Mouse (Mus musculus): Measurements from ENCODE around the gene Fus.
"Not testable (repeated sequence)": the region's sequence is repeated elsewhere in the genome, so short reads cannot be mapped to it uniquely, and the experiment has no call there.

Fus gene

GRCm38 (mm10) chr7:127967004-127967921 is at the start of gene Fus:
Gene Fus (plus strand): TSS chr7:127967457.
- peak; percentile 93 for DNase-seq (ENCODE audit: low spot score)

GRCm38 (mm10) chr7:127918203-127918602 is 49.1 kb upstream of the Fus start:
- DNase-seq (ENCODE audit: low spot score): peak; percentile 61

- DNase-seq (ENCODE audit: low spot score): peak; percentile 47
Measured at GRCm38 (mm10) chr7:127919290-127919689, 48.0 kb upstream of the Fus start.

GRCm38 (mm10) chr7:127921516-127921915 is 45.7 kb upstream of the Fus start:
- peak; percentile 50 for DNase-seq (ENCODE audit: low spot score)

GRCm38 (mm10) chr7:127922451-127923275 is 44.6 kb upstream of the Fus start:
- DNase-seq (ENCODE audit: low spot score): no peak

GRCm38 (mm10) chr7:127923714-127924113 is 43.5 kb upstream of the Fus start:
- DNase-seq (ENCODE audit: low spot score): no peak

GRCm38 (mm10) chr7:127925252-127925651 is 42.0 kb upstream of the Fus start:
- DNase-seq (ENCODE audit: low spot score): no peak

- no peak for DNase-seq (ENCODE audit: low spot score)
Measured at GRCm38 (mm10) chr7:127926066-127926465, 41.2 kb upstream of the Fus start.

GRCm38 (mm10) chr7:127926846-127927245 is 40.4 kb upstream of the Fus start:
- no peak for DNase-seq (ENCODE audit: low spot score)

- no peak for DNase-seq (ENCODE audit: low spot score)
Measured at GRCm38 (mm10) chr7:127927726-127928125, 39.5 kb upstream of the Fus start.

- no peak for DNase-seq (ENCODE audit: low spot score)
Measured at GRCm38 (mm10) chr7:127928596-127928995, 38.7 kb upstream of the Fus start.

GRCm38 (mm10) chr7:127929923-127930322 is 37.3 kb upstream of the Fus start, which contains the start of gene Prss8:
Gene Prss8 (minus strand): TSS chr7:127930104.
- no peak for DNase-seq (ENCODE audit: low spot score)

- no peak for DNase-seq (ENCODE audit: low spot score)
Measured at GRCm38 (mm10) chr7:127930636-127931035, 36.6 kb upstream of the Fus start.

- DNase-seq (ENCODE audit: low spot score): peak; percentile 30
Measured at GRCm38 (mm10) chr7:127931351-127932135, 35.7 kb upstream of the Fus start.

- peak; percentile 70 for DNase-seq (ENCODE audit: low spot score)
Measured at GRCm38 (mm10) chr7:127932273-127933031, 34.8 kb upstream of the Fus start.

- no peak for DNase-seq (ENCODE audit: low spot score)
Measured at GRCm38 (mm10) chr7:127934075-127934474, 33.2 kb upstream of the Fus start.

GRCm38 (mm10) chr7:127935028-127935722 is 32.1 kb upstream of the Fus start:
- peak; percentile 97 for DNase-seq (ENCODE audit: low spot score)

GRCm38 (mm10) chr7:127935748-127936159 is 31.5 kb upstream of the Fus start:
- DNase-seq (ENCODE audit: low spot score): peak; percentile 44

GRCm38 (mm10) chr7:127936216-127936884 is 30.9 kb upstream of the Fus start:
- no peak for DNase-seq (ENCODE audit: low spot score)

GRCm38 (mm10) chr7:127942097-127942496 is 25.2 kb upstream of the Fus start:
- not testable (repeated sequence) for DNase-seq (ENCODE audit: low spot score)

Data from embryo, embryonic 10.5 days (tissue).